Mouse (Mus musculus) megakaryocyte, embryonic 14.5 days (primary cell): ENCODE data around the gene Prkch. TPM values are rescaled to one million over a fixed set of nuclear protein-coding genes. Genes with fewer than 3 reads are reported as not detected.
A peak's percentile ranks its signal among the peaks of the same experiment; 100 is the strongest.

Experiments
- H3K27me3 ChIP-seq: replicated peaks from 2 replicates; pipeline ENCODE3; 2012; ENCODE audit warnings: inconsistent platforms
- H3K36me3 ChIP-seq: replicated peaks from 2 replicates; pipeline ENCODE3; 2012; ENCODE audit warnings: low read length, inconsistent platforms, mixed read lengths
- H3K4me1 ChIP-seq: 2 replicates; pipeline ENCODE4 v1.6.1; 2012; ENCODE audit warnings: inconsistent platforms
- H3K4me3 ChIP-seq: replicated peaks from 2 replicates; pipeline ENCODE3; 2012; ENCODE audit warnings: moderate library complexity, mild to moderate bottlenecking, inconsistent platforms
- H3K9me3 ChIP-seq: 2 replicates; pipeline ENCODE4 v1.6.1; 2012; ENCODE audit warnings: inconsistent platforms
- FLI1 ChIP-seq: IDR thresholded peaks from 2 replicates; pipeline ENCODE4 v1.6.1; 2012; ENCODE audit warnings: low read length, inconsistent platforms, mixed read lengths
- GATA1 ChIP-seq: IDR thresholded peaks from 3 replicates; pipeline ENCODE4 v1.6.1; 2012; ENCODE audit warnings: mixed read lengths, low read length, inconsistent platforms, borderline replicate concordance
- polyA plus RNA-seq: library from polyadenylated mRNA; stranded (reverse); fragments of >175 nt; gene quantifications from 2 replicates; pipeline ENCODE4 v1.2.3, GENCODE M21; 2012; ENCODE audit warnings: low replicate concordance; ENCODE audit not compliant: insufficient read depth

Prkch gene
- polyA plus RNA-seq, 1 experiment: 0.82 TPM

DNA sequence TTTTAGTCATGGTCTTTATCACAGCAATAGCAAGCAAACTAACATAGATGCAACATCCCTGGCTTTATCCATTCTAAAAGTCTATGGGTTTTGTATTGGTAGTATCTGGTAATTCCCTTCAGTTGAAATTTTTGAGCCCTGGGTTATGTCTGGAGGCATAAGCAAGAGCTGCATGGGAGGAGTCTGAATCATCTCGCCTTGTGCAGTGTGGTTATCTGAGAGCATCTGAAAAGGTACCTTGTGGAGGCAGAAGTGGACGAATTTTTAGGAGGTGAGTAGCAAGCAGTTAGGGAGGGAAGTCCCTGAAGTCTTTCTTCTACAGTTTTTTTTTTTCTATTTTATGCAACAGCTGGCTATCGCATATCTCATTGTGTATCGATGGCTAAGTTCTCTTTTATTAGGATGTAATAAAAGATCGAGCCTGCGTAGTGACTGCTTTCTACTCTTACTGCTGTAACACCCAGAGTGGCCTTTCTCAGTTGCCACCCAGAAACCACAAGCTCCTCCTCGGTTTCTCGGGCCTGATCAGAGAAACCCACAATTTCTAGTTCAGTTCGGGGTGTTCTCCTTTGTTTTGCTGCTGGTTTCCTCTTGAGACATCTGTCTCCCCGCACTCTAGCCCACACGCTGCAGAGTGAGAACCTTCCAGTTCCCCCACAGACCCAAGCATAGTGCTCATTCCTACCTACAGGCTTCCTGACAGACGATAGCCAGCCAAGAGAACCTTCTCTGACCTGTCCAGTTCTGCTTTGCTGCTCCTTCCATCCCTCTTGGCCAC, 8.6 kb downstream of the Prkch start:
- TF ChIP-seq FLI1 (no peak), GATA1 (no peak)
- Histone ChIP-seq H3K4me1 (peaks cover 26% of the 10 kb centered on the region), H3K27me3 (peaks cover 9% of the 10 kb centered on the region), H3K9me3 (no peaks in the 10 kb centered on the region), H3K36me3 (no peaks in the 10 kb centered on the region), H3K4me3 (peak overlapping the region; percentile 69)

- TF ChIP-seq FLI1: no peak
- no peak for TF ChIP-seq GATA1
- Histone ChIP-seq H3K36me3 (no peaks in the 10 kb centered on the region), H3K4me1 (peaks cover 27% of the 10 kb centered on the region), H3K27me3 (peaks cover 9% of the 10 kb centered on the region), H3K9me3 (no peaks in the 10 kb centered on the region), H3K4me3 (no peak overlapping the region)
Observed at GRCm38 (mm10) chr12:73594177-73594745, 9.7 kb downstream of the Prkch start.

- Histone ChIP-seq H3K4me1 (peaks cover 27% of the 10 kb centered on the region), H3K9me3 (no peaks in the 10 kb centered on the region), H3K4me3 (no peak overlapping the region), H3K27me3 (peaks cover 9% of the 10 kb centered on the region), H3K36me3 (no peaks in the 10 kb centered on the region)
- TF ChIP-seq FLI1: no peak
- no peak for TF ChIP-seq GATA1
Observed at GRCm38 (mm10) chr12:73595226-73595625, 10.6 kb downstream of the Prkch start.

GRCm38 (mm10) chr12:73598241-73598640, 13.6 kb downstream of the Prkch start:
- TF ChIP-seq GATA1: no peak
- Histone ChIP-seq H3K9me3 (no peaks in the 10 kb centered on the region), H3K36me3 (no peaks in the 10 kb centered on the region), H3K27me3 (peaks cover 14% of the 10 kb centered on the region), H3K4me3 (no peak overlapping the region), H3K4me1 (peaks cover 21% of the 10 kb centered on the region)

DNA sequence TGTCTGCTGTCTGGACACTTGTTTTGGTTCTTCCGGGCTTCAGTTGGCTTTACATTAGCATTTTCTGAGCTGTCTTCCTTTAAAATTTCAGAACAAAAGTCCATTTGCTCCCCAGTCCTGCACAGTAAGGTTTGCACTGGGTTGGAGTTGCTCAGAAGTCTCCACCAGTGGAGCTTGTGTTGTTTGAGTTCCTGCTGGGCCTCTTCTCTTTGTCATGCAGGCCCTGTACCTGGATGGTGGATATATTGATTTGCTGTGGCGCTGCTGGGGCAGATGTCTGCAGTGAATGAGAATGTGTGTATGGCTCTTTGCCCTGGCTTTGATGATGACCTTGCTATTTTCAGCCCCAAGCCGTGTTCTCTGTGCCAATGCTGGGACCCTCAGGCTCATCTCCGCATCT, 15.9 kb downstream of the Prkch start:
- no peaks in the 10 kb centered on the region for H3K36me3 ChIP-seq
- H3K27me3 ChIP-seq: peaks cover 13% of the 10 kb centered on the region
- TF ChIP-seq FLI1 (no peak), GATA1 (no peak)
- H3K4me1 ChIP-seq: peaks cover 6% of the 10 kb centered on the region
- H3K4me3 ChIP-seq: no peak overlapping the region
- no peaks in the 10 kb centered on the region for H3K9me3 ChIP-seq

- Histone ChIP-seq H3K27me3 (peaks cover 14% of the 10 kb centered on the region), H3K36me3 (no peaks in the 10 kb centered on the region), H3K4me3 (no peak overlapping the region), H3K4me1 (peaks cover 12% of the 10 kb centered on the region; the same call in 1 of the 2 replicates), H3K9me3 (no peaks in the 10 kb centered on the region)
- no peak for TF ChIP-seq GATA1
Observed at GRCm38 (mm10) chr12:73602974-73603373, 18.4 kb downstream of the Prkch start.

DNA sequence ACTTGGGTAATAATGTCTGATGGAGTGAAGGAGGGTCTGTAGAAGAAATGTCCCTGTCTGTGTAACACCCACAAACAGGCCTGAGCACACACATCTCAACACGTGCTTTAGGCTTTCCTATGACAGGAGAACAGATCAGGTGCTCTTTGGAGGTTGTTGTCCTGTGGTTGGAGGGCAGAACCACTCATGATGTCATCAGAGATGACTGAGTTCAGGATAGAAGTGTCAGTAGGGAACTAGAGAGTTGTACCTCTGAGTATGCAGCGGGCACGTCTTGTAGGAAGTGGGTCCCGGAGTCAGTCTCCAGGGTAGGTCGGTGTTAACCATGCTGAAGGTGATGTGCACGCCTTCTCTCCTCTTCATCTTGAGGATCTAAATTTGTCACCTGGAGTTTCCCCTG, 19.1 kb downstream of the Prkch start:
- Histone ChIP-seq H3K4me3 (no peak overlapping the region), H3K27me3 (peaks cover 14% of the 10 kb centered on the region), H3K9me3 (no peaks in the 10 kb centered on the region), H3K4me1 (peaks cover 10% of the 10 kb centered on the region; the same call in 1 of the 2 replicates), H3K36me3 (no peaks in the 10 kb centered on the region)
- TF ChIP-seq FLI1 (no peak), GATA1 (no peak)

DNA sequence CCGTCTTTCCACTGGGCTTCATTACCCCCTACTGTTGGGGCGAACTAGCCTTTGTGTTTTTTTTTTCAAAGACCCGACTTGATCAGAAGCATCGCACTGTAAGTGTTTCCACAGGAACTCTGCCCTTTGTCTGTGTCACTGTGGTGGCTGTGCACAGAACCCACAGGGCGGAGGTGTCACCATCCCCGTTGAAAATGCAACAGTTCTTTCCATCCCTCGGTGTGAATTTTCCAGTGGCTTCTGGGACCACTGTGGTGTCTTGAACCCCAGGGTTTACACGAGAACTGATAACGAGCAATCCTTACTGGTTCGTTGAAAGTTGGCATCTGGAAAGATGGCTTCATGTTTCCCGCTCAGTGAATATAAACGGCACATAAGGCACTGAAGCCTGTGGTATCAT, 20.2 kb downstream of the Prkch start:
- Histone ChIP-seq H3K27me3 (peaks cover 14% of the 10 kb centered on the region), H3K4me1 (peaks cover 11% of the 10 kb centered on the region; the same call in 1 of the 2 replicates), H3K4me3 (no peak overlapping the region), H3K36me3 (no peaks in the 10 kb centered on the region), H3K9me3 (no peaks in the 10 kb centered on the region)
- TF ChIP-seq GATA1: no peak
- no peak for TF ChIP-seq FLI1

DNA sequence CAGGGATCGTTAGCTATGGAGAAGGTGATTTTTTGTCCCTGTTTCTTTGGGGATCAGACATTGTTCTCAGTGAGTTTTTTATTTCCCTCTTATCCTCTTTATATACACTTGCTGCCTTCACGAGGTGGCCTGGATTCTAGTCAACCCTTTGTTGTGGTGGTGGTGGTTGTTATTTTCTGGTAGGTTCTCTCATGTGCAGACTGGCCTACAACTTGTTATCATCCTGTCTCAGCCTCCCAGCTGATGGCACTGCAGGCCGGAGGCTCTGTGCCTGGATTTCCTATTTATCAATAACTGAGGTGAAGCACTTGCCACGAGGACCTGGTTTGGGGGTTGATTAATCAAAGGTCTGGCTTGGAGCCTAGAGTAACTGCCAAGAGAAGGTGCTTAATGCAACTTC, 20.6 kb downstream of the Prkch start:
- Histone ChIP-seq H3K4me1 (peaks cover 15% of the 10 kb centered on the region; the same call in 1 of the 2 replicates), H3K9me3 (no peaks in the 10 kb centered on the region), H3K4me3 (no peak overlapping the region), H3K27me3 (peaks cover 14% of the 10 kb centered on the region), H3K36me3 (no peaks in the 10 kb centered on the region)
- TF ChIP-seq FLI1 (no peak), GATA1 (no peak)

DNA sequence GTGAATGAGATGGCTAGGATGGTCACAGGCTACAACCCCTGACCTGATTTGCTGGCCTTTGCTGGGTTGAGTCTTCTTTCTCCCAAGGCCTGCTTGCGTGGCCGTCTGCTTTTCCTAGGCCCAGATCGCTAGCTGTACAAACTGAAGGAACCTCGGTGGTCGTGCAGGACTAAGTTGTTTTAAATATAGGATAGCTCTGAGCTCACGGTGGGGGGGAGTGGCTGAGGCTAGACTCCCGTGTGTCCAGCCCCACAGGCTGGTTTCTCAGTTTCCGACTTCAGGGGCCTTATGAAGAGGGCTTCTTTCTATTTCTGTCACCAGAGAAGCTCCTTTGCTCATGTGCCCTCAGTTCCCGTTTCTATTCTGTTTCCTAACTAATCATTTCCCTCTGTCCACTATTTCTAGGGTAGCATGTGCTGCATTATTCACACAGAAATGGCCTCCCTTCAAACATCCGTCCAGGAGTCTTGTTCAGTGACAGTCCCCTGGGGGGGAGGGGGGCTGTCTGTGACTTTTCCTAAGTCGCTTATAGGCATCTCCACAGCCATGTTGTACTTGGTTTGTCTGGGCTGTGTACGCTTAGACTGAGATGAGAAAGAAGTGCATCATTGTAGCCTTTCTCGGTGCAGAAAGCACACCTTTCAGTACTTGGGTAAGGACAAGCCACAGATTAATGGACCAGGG, 22.9 kb downstream of the Prkch start:
- Histone ChIP-seq H3K36me3 (no peaks in the 10 kb centered on the region), H3K27me3 (peaks cover 15% of the 10 kb centered on the region), H3K9me3 (no peaks in the 10 kb centered on the region), H3K4me1 (peaks cover 25% of the 10 kb centered on the region), H3K4me3 (no peak overlapping the region)
- TF ChIP-seq GATA1 (no peak), FLI1 (no peak)
